Mouse (Mus musculus): ENCODE measurements around the gene Tstd1. TPM values are rescaled to one million over a fixed set of nuclear protein-coding genes. Genes with fewer than 3 reads are reported as not detected.

The Tstd1 gene
- total RNA-seq (2021): 1 to 10 TPM; 1.3 to 1.8 TPM
- 2.2 and 3.1 TPM in 2 replicates for polyA plus RNA-seq (2012; rRNA removed)
- long read RNA-seq: 0 reads

- no peak for TF ChIP-seq CTCF (IDR thresholded peaks at IDR 0.05)
- no peak for TF ChIP-seq POLR2A (IDR thresholded peaks at IDR 0.05; ENCODE audit: insufficient read depth, low read depth, low read length)
- no peak for TF ChIP-seq EP300 (IDR thresholded peaks at IDR 0.05; ENCODE audit: insufficient read depth, low read depth, low read length)
- no peaks in the 10 kb centered on the region for H3K79me2 ChIP-seq (replicated peaks; ENCODE audit: control insufficient read depth, insufficient read depth, low read length)
- no peak within 1 kb of the TSS for H3K9ac ChIP-seq (ENCODE audit: low read depth, low read length)
- no peaks in the 10 kb centered on the region for H3K27me3 ChIP-seq (ENCODE audit: control insufficient read depth, insufficient read depth, low read length)
- H3K4me1 ChIP-seq (ENCODE audit: control insufficient read depth, insufficient read depth, low read length): no peaks in the 10 kb centered on the region
- DNase-seq: no peak
- WGBS: 92% methylated on average over 5 of the region's 5 CpGs
- no peak within 1 kb of the TSS for H3K27ac ChIP-seq
- H3K36me3 ChIP-seq (ENCODE audit: control insufficient read depth, insufficient read depth, low read length): no peaks in the 10 kb centered on the region
- H3K4me3 ChIP-seq: no peak within 1 kb of the TSS
- intact Hi-C loops (cut with DNase I): no loop called here
Observed at GRCm38 (mm10) chr1:171418660-171419059, at the start of gene Tstd1. TSS of gene Tstd1 (plus strand) at chr1:171418872.

- Histone ChIP-seq H3K27me3 (ENCODE audit: control insufficient read depth, insufficient read depth, low read length) (no peaks in the 10 kb centered on the region), H3K9ac (ENCODE audit: low read depth, low read length) (no peak within 1 kb of the TSS), H3K27ac (no peak within 1 kb of the TSS), H3K4me3 (no peak within 1 kb of the TSS), H3K36me3 (ENCODE audit: control insufficient read depth, insufficient read depth, low read length) (no peaks in the 10 kb centered on the region), H3K79me2 (replicated peaks; ENCODE audit: control insufficient read depth, insufficient read depth, low read length) (no peaks in the 10 kb centered on the region), H3K4me1 (ENCODE audit: control insufficient read depth, insufficient read depth, low read length) (no peaks in the 10 kb centered on the region)
- 46% methylated on average over 20 of the region's 20 CpGs for WGBS
- intact Hi-C loops (cut with DNase I): no loop called here
- DNase-seq: no peak
- TF ChIP-seq POLR2A (IDR thresholded peaks at IDR 0.05; ENCODE audit: insufficient read depth, low read depth, low read length): no peak
- TF ChIP-seq EP300 (IDR thresholded peaks at IDR 0.05; ENCODE audit: insufficient read depth, low read depth, low read length): no peak
- no peak for TF ChIP-seq CTCF (IDR thresholded peaks at IDR 0.05)
Observed at GRCm38 (mm10) chr1:171369845-171370556, 48.7 kb upstream of the Tstd1 start, which contains the start of gene Nectin4. TSS of gene Nectin4 (plus strand) at chr1:171370099.

- 58% methylated on average over 3 of the region's 3 CpGs for WGBS
- H3K4me1 ChIP-seq (ENCODE audit: control insufficient read depth, insufficient read depth, low read length): no peaks in the 10 kb centered on the region
- no peak overlapping the region for H3K4me3 ChIP-seq
- H3K36me3 ChIP-seq (ENCODE audit: control insufficient read depth, insufficient read depth, low read length): no peaks in the 10 kb centered on the region
- no peaks in the 10 kb centered on the region for H3K79me2 ChIP-seq (replicated peaks; ENCODE audit: control insufficient read depth, insufficient read depth, low read length)
- H3K27ac ChIP-seq: no peak overlapping the region
- no peak for DNase-seq
- no peak for TF ChIP-seq CTCF (IDR thresholded peaks at IDR 0.05)
- TF ChIP-seq EP300 (IDR thresholded peaks at IDR 0.05; ENCODE audit: insufficient read depth, low read depth, low read length): no peak
- TF ChIP-seq POLR2A (IDR thresholded peaks at IDR 0.05; ENCODE audit: insufficient read depth, low read depth, low read length): no peak
- intact Hi-C loops (cut with DNase I): no loop called here
- no peaks in the 10 kb centered on the region for H3K27me3 ChIP-seq (ENCODE audit: control insufficient read depth, insufficient read depth, low read length)
- H3K9ac ChIP-seq (ENCODE audit: low read depth, low read length): no peak overlapping the region
Observed at GRCm38 (mm10) chr1:171372880-171373279, 45.8 kb upstream of the Tstd1 start.

- intact Hi-C loops (cut with DNase I): no loop called here
- WGBS: 3% methylated on average over 4 of the region's 4 CpGs
Observed at GRCm38 (mm10) chr1:171373946-171374345, 44.7 kb upstream of the Tstd1 start.

GRCm38 (mm10) chr1:171375646-171376097 is 43.0 kb upstream of the Tstd1 start:
- H3K27ac ChIP-seq: no peak overlapping the region
- no peaks in the 10 kb centered on the region; the same call in 1 of the 2 replicates for H3K27me3 ChIP-seq (ENCODE audit: control insufficient read depth, insufficient read depth, low read length)
- no peaks in the 10 kb centered on the region for H3K36me3 ChIP-seq (ENCODE audit: control insufficient read depth, insufficient read depth, low read length)
- H3K9ac ChIP-seq (ENCODE audit: low read depth, low read length): no peak overlapping the region
- no peak for TF ChIP-seq POLR2A (IDR thresholded peaks at IDR 0.05; ENCODE audit: insufficient read depth, low read depth, low read length)
- TF ChIP-seq EP300 (IDR thresholded peaks at IDR 0.05; ENCODE audit: insufficient read depth, low read depth, low read length): no peak
- TF ChIP-seq CTCF (IDR thresholded peaks at IDR 0.05): no peak
- no peak overlapping the region for H3K4me3 ChIP-seq
- H3K4me1 ChIP-seq (ENCODE audit: control insufficient read depth, insufficient read depth, low read length): peaks cover 2% of the 10 kb centered on the region; the same call in 1 of the 2 replicates
- WGBS: 55% methylated on average over 9 of the region's 9 CpGs
- intact Hi-C loops (cut with DNase I): no loop called here
- no peaks in the 10 kb centered on the region for H3K79me2 ChIP-seq (replicated peaks; ENCODE audit: control insufficient read depth, insufficient read depth, low read length)
- no peak for DNase-seq

More at GRCm38 (mm10) chr1:171373946-171374345, 44.7 kb upstream of the Tstd1 start:
- no peaks in the 10 kb centered on the region for H3K4me1 ChIP-seq (ENCODE audit: control insufficient read depth, insufficient read depth, low read length)
- no peaks in the 10 kb centered on the region for H3K27me3 ChIP-seq (ENCODE audit: control insufficient read depth, insufficient read depth, low read length)
- TF ChIP-seq EP300 (IDR thresholded peaks at IDR 0.05; ENCODE audit: insufficient read depth, low read depth, low read length) (no peak), POLR2A (IDR thresholded peaks at IDR 0.05; ENCODE audit: insufficient read depth, low read depth, low read length) (no peak), CTCF (IDR thresholded peaks at IDR 0.05) (no peak)
- no peaks in the 10 kb centered on the region for H3K79me2 ChIP-seq (replicated peaks; ENCODE audit: control insufficient read depth, insufficient read depth, low read length)
- H3K36me3 ChIP-seq (ENCODE audit: control insufficient read depth, insufficient read depth, low read length): no peaks in the 10 kb centered on the region
- no peak for DNase-seq
- no peak overlapping the region for H3K4me3 ChIP-seq
- H3K9ac ChIP-seq (ENCODE audit: low read depth, low read length): no peak overlapping the region
- H3K27ac ChIP-seq: no peak overlapping the region

- intact Hi-C loops (cut with DNase I): no loop called here
- 54% methylated on average over 6 of the region's 6 CpGs for WGBS
- no peak for DNase-seq
- H3K27me3 ChIP-seq (ENCODE audit: control insufficient read depth, insufficient read depth, low read length): no peaks in the 10 kb centered on the region; the same call in 1 of the 2 replicates
- H3K9ac ChIP-seq (ENCODE audit: low read depth, low read length): no peak overlapping the region
- H3K4me3 ChIP-seq: no peak overlapping the region
- H3K79me2 ChIP-seq (replicated peaks; ENCODE audit: control insufficient read depth, insufficient read depth, low read length): no peaks in the 10 kb centered on the region
- no peak overlapping the region for H3K27ac ChIP-seq
- no peak for TF ChIP-seq CTCF (IDR thresholded peaks at IDR 0.05)
- TF ChIP-seq POLR2A (IDR thresholded peaks at IDR 0.05; ENCODE audit: insufficient read depth, low read depth, low read length): no peak
- TF ChIP-seq EP300 (IDR thresholded peaks at IDR 0.05; ENCODE audit: insufficient read depth, low read depth, low read length): no peak
- no peaks in the 10 kb centered on the region for H3K36me3 ChIP-seq (ENCODE audit: control insufficient read depth, insufficient read depth, low read length)
- peaks cover 2% of the 10 kb centered on the region; the same call in 1 of the 2 replicates for H3K4me1 ChIP-seq (ENCODE audit: control insufficient read depth, insufficient read depth, low read length)
Observed at GRCm38 (mm10) chr1:171378298-171378697, 40.4 kb upstream of the Tstd1 start.
